Mouse (Mus musculus) kidney, embryonic 14.5 days (tissue): ENCODE measurements at regions not wholly inside any gene's neighbourhood (a gene's known extent, or its start where the extent isn't known, plus 50 kb on each side); places are given as distances from the start of the nearest gene placed in this dataset.
"Not testable (repeated sequence)": the region's sequence is repeated elsewhere in the genome, so short reads cannot be mapped to it uniquely, and the experiment has no call there.

Experiments
- ATAC-seq: fragments of 200-750 bp; cut with Nextera tagmentation; 2 replicates; pipeline ENCODE4 v1.8.0; 2017; ENCODE audit warnings: moderate number of reproducible peaks, mild to moderate bottlenecking, moderate TSS enrichment, moderate library complexity; ENCODE audit not compliant: low FRiP score, low TSS enrichment
- H3K27ac ChIP-seq: fragments of 300-500 bp; sonication (generic); 2 replicates; pipeline ENCODE4 v1.5.1; 2014; ENCODE audit warnings: low read depth, mild to moderate bottlenecking, low read length, moderate library complexity, mixed read lengths
- H3K27me3 ChIP-seq: fragments of 300-500 bp; sonication (generic); 2 replicates; pipeline ENCODE4 v1.6.1; 2014; ENCODE audit warnings: mild to moderate bottlenecking, low read length; ENCODE audit not compliant: control insufficient read depth, insufficient read depth
- H3K36me3 ChIP-seq: fragments of 300-500 bp; sonication (generic); 2 replicates; pipeline ENCODE4 v1.6.1; 2014; ENCODE audit warnings: low read length, mixed read lengths; ENCODE audit not compliant: control insufficient read depth, insufficient read depth
- H3K4me1 ChIP-seq: fragments of 300-500 bp; sonication (generic); 2 replicates; pipeline ENCODE4 v1.6.1; 2014; ENCODE audit warnings: low read length, mixed read lengths; ENCODE audit not compliant: control insufficient read depth, insufficient read depth
- H3K4me2 ChIP-seq: fragments of 300-500 bp; sonication (generic); replicated peaks from 2 replicates; pipeline ENCODE4 v1.6.1; 2014; ENCODE audit warnings: low read depth, mild to moderate bottlenecking, low read length
- H3K4me3 ChIP-seq: fragments of 300-500 bp; sonication (generic); 2 replicates; pipeline ENCODE4 v1.5.1; 2014; ENCODE audit warnings: mild to moderate bottlenecking, low read length
- H3K9ac ChIP-seq: fragments of 300-500 bp; sonication (generic); 2 replicates; pipeline ENCODE4 v1.6.1; 2014; ENCODE audit warnings: low read depth, mild to moderate bottlenecking, low read length, moderate library complexity
- H3K9me3 ChIP-seq: fragments of 300-500 bp; sonication (generic); 2 replicates; pipeline ENCODE4 v1.6.1; 2016; ENCODE audit warnings: low read length; ENCODE audit not compliant: control insufficient read depth
- WGBS: fragments of 180-500 bp; shearing (Covaris S2); extraction: QIAGEN DNeasy Blood & Tissue Kit; methylation state at CpG from one replicate; pipeline ENCODE4 v1.1.7; 2014; 5-methylcytosine and 5-hydroxymethylcytosine counted together

GRCm38 (mm10) chr5:26622116-26622515 lies 194.9 kb upstream of the Dpp6 start:
- Histone ChIP-seq H3K4me1 (no peaks in the 10 kb centered on the region), H3K9ac (no peak overlapping the region), H3K27me3 (no peaks in the 10 kb centered on the region), H3K4me3 (no peak overlapping the region), H3K27ac (no peak overlapping the region), H3K9me3 (no peaks in the 10 kb centered on the region), H3K36me3 (no peaks in the 10 kb centered on the region), H3K4me2 (no peak overlapping the region)
- no peak for ATAC-seq
- WGBS, result 24% methylated on average over 2 of the region's 2 CpGs

GRCm38 (mm10) chr5:26671478-26671877 lies 145.5 kb upstream of the Dpp6 start:
- WGBS, result 64% methylated on average over 1 of the region's 1 CpGs
- Histone ChIP-seq H3K4me3 (no peak overlapping the region), H3K36me3 (no peaks in the 10 kb centered on the region), H3K27ac (no peak overlapping the region), H3K4me2 (no peak overlapping the region), H3K9ac (no peak overlapping the region), H3K9me3 (no peaks in the 10 kb centered on the region), H3K27me3 (no peaks in the 10 kb centered on the region), H3K4me1 (no peaks in the 10 kb centered on the region)
- ATAC-seq, result no peak

- H3K4me3 ChIP-seq, result no peak overlapping the region
- H3K27me3 ChIP-seq, result no peaks in the 10 kb centered on the region
- H3K9me3 ChIP-seq, result no peaks in the 10 kb centered on the region; the same call in 1 of the 2 replicates
- 74% methylated on average over 3 of the region's 3 CpGs for WGBS
- no peak overlapping the region for H3K9ac ChIP-seq
- no peak overlapping the region for H3K4me2 ChIP-seq
- H3K4me1 ChIP-seq, result no peaks in the 10 kb centered on the region
- ATAC-seq, result no peak
- no peaks in the 10 kb centered on the region for H3K36me3 ChIP-seq
- no peak overlapping the region for H3K27ac ChIP-seq
Observed at GRCm38 (mm10) chr5:26689775-26690174, 127.2 kb upstream of the Dpp6 start.

GRCm38 (mm10) chr5:26691121-26691520 lies 125.9 kb upstream of the Dpp6 start:
- no peak overlapping the region for H3K27ac ChIP-seq
- H3K9ac ChIP-seq, result no peak overlapping the region
- no peak for ATAC-seq
- H3K4me3 ChIP-seq, result no peak overlapping the region
- H3K4me2 ChIP-seq, result no peak overlapping the region
- no peaks in the 10 kb centered on the region for H3K4me1 ChIP-seq
- no peaks in the 10 kb centered on the region for H3K27me3 ChIP-seq
- H3K36me3 ChIP-seq, result no peaks in the 10 kb centered on the region
- WGBS, result 86% methylated on average over 1 of the region's 1 CpGs
- no peaks in the 10 kb centered on the region; the same call in 1 of the 2 replicates for H3K9me3 ChIP-seq

- 39% methylated on average over 5 of the region's 5 CpGs for whole genome bisulfite sequencing
- Histone ChIP-seq H3K36me3 (no peaks in the 10 kb centered on the region), H3K9me3 (no peaks in the 10 kb centered on the region; the same call in 1 of the 2 replicates), H3K27ac (no peak overlapping the region), H3K4me1 (no peaks in the 10 kb centered on the region), H3K27me3 (no peaks in the 10 kb centered on the region), H3K4me3 (no peak overlapping the region), H3K9ac (no peak overlapping the region), H3K4me2 (no peak overlapping the region)
- ATAC-seq, result no peak
Observed at GRCm38 (mm10) chr5:26692013-26692412, 125.0 kb upstream of the Dpp6 start.

GRCm38 (mm10) chr5:26703621-26704020 lies 113.4 kb upstream of the Dpp6 start:
- ATAC-seq, H3K4me1 ChIP-seq: not testable (repeated sequence)
- WGBS, result 83% methylated on average over 6 of the region's 6 CpGs

GRCm38 (mm10) chr5:26707661-26708060 lies 109.3 kb upstream of the Dpp6 start:
- H3K36me3 ChIP-seq, result no peaks in the 10 kb centered on the region
- ATAC-seq, result no peak
- H3K9me3 ChIP-seq, result no peaks in the 10 kb centered on the region
- H3K27ac ChIP-seq, result no peak overlapping the region
- H3K27me3 ChIP-seq, result no peaks in the 10 kb centered on the region
- H3K4me2 ChIP-seq, result no peak overlapping the region
- H3K9ac ChIP-seq, result no peak overlapping the region
- H3K4me3 ChIP-seq, result no peak overlapping the region
- WGBS, result 83% methylated on average over 2 of the region's 2 CpGs
- no peaks in the 10 kb centered on the region for H3K4me1 ChIP-seq

More at GRCm38 (mm10) chr5:26703621-26704020, 113.4 kb upstream of the Dpp6 start:
- H3K4me3 ChIP-seq, H3K9me3 ChIP-seq, H3K36me3 ChIP-seq, H3K27me3 ChIP-seq, H3K27ac ChIP-seq, H3K4me2 ChIP-seq, H3K9ac ChIP-seq: not testable (repeated sequence)

- Histone ChIP-seq H3K9me3 (no peaks in the 10 kb centered on the region), H3K4me2 (no peak overlapping the region), H3K27ac (no peak overlapping the region), H3K4me3 (no peak overlapping the region), H3K27me3 (no peaks in the 10 kb centered on the region), H3K36me3 (no peaks in the 10 kb centered on the region), H3K9ac (no peak overlapping the region), H3K4me1 (no peaks in the 10 kb centered on the region)
- WGBS, result 85% methylated on average over 2 of the region's 2 CpGs
- ATAC-seq, result no peak
Observed at GRCm38 (mm10) chr5:26724491-26724890, 92.5 kb upstream of the Dpp6 start.

- Histone ChIP-seq H3K9me3 (no peaks in the 10 kb centered on the region), H3K9ac (no peak overlapping the region), H3K27ac (no peak overlapping the region), H3K4me2 (no peak overlapping the region), H3K27me3 (no peaks in the 10 kb centered on the region), H3K4me1 (no peaks in the 10 kb centered on the region), H3K4me3 (no peak overlapping the region), H3K36me3 (no peaks in the 10 kb centered on the region)
- WGBS, result 81% methylated on average over 3 of the region's 3 CpGs
- ATAC-seq, result no peak
Observed at GRCm38 (mm10) chr5:26725953-26726352, 91.0 kb upstream of the Dpp6 start.

GRCm38 (mm10) chr5:26751196-26751595 lies 65.8 kb upstream of the Dpp6 start:
- 86% methylated on average over 6 of the region's 6 CpGs for WGBS
- not testable (repeated sequence) for ATAC-seq, H3K4me1 ChIP-seq, H3K9me3 ChIP-seq, H3K27ac ChIP-seq, H3K36me3 ChIP-seq, H3K27me3 ChIP-seq, H3K4me2 ChIP-seq, H3K4me3 ChIP-seq, H3K9ac ChIP-seq
